ENCODE assay signal across 8 mouse cellular contexts in the genomic region with DNA sequence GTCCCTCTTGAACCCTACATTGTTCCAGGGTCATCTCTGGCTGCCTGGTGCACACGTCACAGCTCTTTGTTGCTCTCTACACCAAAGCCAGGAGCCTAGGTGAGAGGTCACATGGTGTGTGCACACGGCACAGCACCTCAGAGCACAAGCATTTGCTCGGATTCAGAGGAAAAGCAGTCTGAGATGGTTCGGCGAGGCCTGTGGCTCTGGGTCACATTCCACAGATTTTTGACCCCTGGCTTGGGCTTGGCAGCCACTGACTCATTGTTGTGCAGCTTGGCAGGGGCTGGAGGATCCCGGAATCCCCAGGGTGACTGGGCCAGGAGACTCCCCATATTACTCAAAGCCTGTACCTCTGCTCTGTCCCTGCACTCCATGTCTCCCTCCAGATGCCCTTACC. TPM values are rescaled to one million over a fixed set of nuclear protein-coding genes. Genes with fewer than 3 reads are reported as not detected.
DNase-seq lines count a peak whose midpoint lies in the region; ATAC-seq lines count a peak whose summit lies in the region.

No protein-coding gene starts in this region.

- peaks cover 4% of the 10 kb centered on the region for H3K4me1 ChIP-seq in forebrain, embryonic 11.5 days (replicated peaks; ENCODE audit: control insufficient read depth, insufficient read depth, low read length)
- H3K4me1 ChIP-seq in forebrain, embryonic 16.5 days (replicated peaks; ENCODE audit: control insufficient read depth, insufficient read depth, low read length): peaks cover 7% of the 10 kb centered on the region

- H3K9me3 ChIP-seq in forebrain, embryonic 11.5 days (ENCODE audit: control insufficient read depth, low read length): no peaks in the 10 kb centered on the region
- no peaks in the 10 kb centered on the region for H3K9me3 ChIP-seq in forebrain, embryonic 16.5 days (ENCODE audit: control insufficient read depth, low read length)

- H3K27me3 ChIP-seq in forebrain, embryonic 11.5 days (ENCODE audit: control insufficient read depth, insufficient read depth, low read length): no peaks in the 10 kb centered on the region
- H3K27me3 ChIP-seq in forebrain, embryonic 16.5 days (replicated peaks; ENCODE audit: control insufficient read depth, insufficient read depth, low read length): no peaks in the 10 kb centered on the region

- 0 out of 2 replicates have a peak, but pooled peaks have one; percentile 6 for ATAC-seq in forebrain, embryonic 11.5 days (replicated peaks; ENCODE audit: low FRiP score)
- no peak for ATAC-seq in forebrain, embryonic 16.5 days

- H3K27ac ChIP-seq in forebrain, embryonic 11.5 days (ENCODE audit: low read depth, low read length): no peak overlapping the region
- no peak overlapping the region for H3K27ac ChIP-seq in forebrain, embryonic 16.5 days (ENCODE audit: low read length)

- WGBS in forebrain, embryonic 11.5 days: 13% methylated on average over 6 of the region's 6 CpGs
- 25% methylated on average over 6 of the region's 6 CpGs for WGBS in forebrain, embryonic 16.5 days

- H3K9ac ChIP-seq in forebrain, embryonic 11.5 days (ENCODE audit: low read length): no peak overlapping the region
- no peak overlapping the region for H3K9ac ChIP-seq in forebrain, embryonic 16.5 days (replicated peaks; ENCODE audit: low read depth, low read length)

- H3K36me3 ChIP-seq in forebrain, embryonic 11.5 days (ENCODE audit: control insufficient read depth, insufficient read depth, low read length): no peaks in the 10 kb centered on the region
- no peaks in the 10 kb centered on the region for H3K36me3 ChIP-seq in forebrain, embryonic 16.5 days (ENCODE audit: control insufficient read depth, insufficient read depth)

- intact Hi-C loops in left cerebral cortex, postnatal 25 days (cut with DNase I): no loop called here

- DNase-seq in forebrain, embryonic 11.5 days (ENCODE audit: low spot score): peak; percentile 67
- DNase-seq in adrenal gland, adult 8-10 months: peak; percentile 81
- DNase-seq in heart, adult 9 months (ENCODE audit: low spot score in 2 of 2): peak; percentile 79 to 81
- DNase-seq in kidney, postnatal 36 days: peak; percentile 84 to 85
- peak; percentile 47 to 52 for DNase-seq in urinary bladder, postnatal 36 days (ENCODE audit: low spot score in 2 of 2)
- DNase-seq in thymus, postnatal 4 days: no peak
- DNase-seq in left cerebral cortex, postnatal 25 days (ENCODE audit: low spot score in 2 of 2): no peak

- H3K4me3 ChIP-seq in forebrain, embryonic 11.5 days (ENCODE audit: low read depth, low read length): no peak overlapping the region
- H3K4me3 ChIP-seq in forebrain, embryonic 16.5 days (replicated peaks; ENCODE audit: low read length): no peak overlapping the region

- H3K4me2 ChIP-seq in forebrain, embryonic 11.5 days (ENCODE audit: low read depth, low read length, severe bottlenecking): no peak overlapping the region
- no peak overlapping the region for H3K4me2 ChIP-seq in forebrain, embryonic 16.5 days (ENCODE audit: low read length)

RNA-seq across cellular contexts. Expression of a gene that starts 34.8 kb away (rescaled TPM):
- 138 and 150 TPM in 2 replicates for polyA plus RNA-seq in forebrain, embryonic 11.5 days (2014; fragmentation: Nextera tagmentation; extraction: Ambion mirVana)
- 87.6 and 105 TPM in 2 replicates for polyA plus RNA-seq in forebrain, embryonic 16.5 days (2015; fragmentation: Nextera tagmentation; extraction: Ambion mirVana)
- 10 to 100 TPM in 3 of 4 experiments, 1 to 10 TPM in 1; 9.3 to 27.3 (median 18.6) TPM for total RNA-seq in adrenal gland, adult 8-10 months (2022)
- 10 to 100 TPM; 29.4 to 29.8 TPM for total RNA-seq in left cerebral cortex, postnatal 25 days (2021)

Comparison
In these comparisons a context has a peak if more than half of its experiments do, and no peak if none do; other contexts are left out.
1. DNase-seq: peak in forebrain, embryonic 11.5 days (single experiment), adrenal gland, adult 8-10 months (single experiment), heart, adult 9 months (2 of 2), kidney, postnatal 36 days (2 of 2) and urinary bladder, postnatal 36 days (2 of 2); none in thymus, postnatal 4 days (single experiment) and left cerebral cortex, postnatal 25 days (0 of 2).